Mouse (Mus musculus) heart, embryonic 12.5 days (tissue): ENCODE measurements at regions not wholly inside any gene's neighbourhood (a gene's known extent, or its start where the extent isn't known, plus 50 kb on each side); places are given as distances from the start of the nearest gene placed in this dataset.

ENCODE experiments used
- ATAC-seq: fragments of 200-750 bp; cut with Nextera tagmentation; 2 replicates; pipeline ENCODE4 v1.8.0; 2017; ENCODE audit warnings: moderate TSS enrichment, moderate library complexity; ENCODE audit not compliant: insufficient number of reproducible peaks, low FRiP score
- H3K27ac ChIP-seq: fragments of 300-500 bp; sonication (generic); 2 replicates; pipeline ENCODE4 v1.5.1; 2016; ENCODE audit warnings: mild to moderate bottlenecking, moderate library complexity; ENCODE audit not compliant: poor library complexity, severe bottlenecking
- H3K27me3 ChIP-seq: fragments of 300-500 bp; sonication (generic); replicated peaks from 2 replicates; pipeline ENCODE4 v1.6.1; 2016; ENCODE audit warnings: mild to moderate bottlenecking, moderate library complexity
- H3K36me3 ChIP-seq: fragments of 300-500 bp; sonication (generic); 2 replicates; pipeline ENCODE4 v1.6.1; 2016; ENCODE audit warnings: mild to moderate bottlenecking, moderate library complexity
- H3K4me1 ChIP-seq: fragments of 300-500 bp; sonication (generic); replicated peaks from 2 replicates; pipeline ENCODE4 v1.6.1; 2016; ENCODE audit warnings: mild to moderate bottlenecking
- H3K4me2 ChIP-seq: fragments of 300-500 bp; sonication (generic); 2 replicates; pipeline ENCODE4 v1.6.1; 2016; ENCODE audit warnings: mild to moderate bottlenecking, moderate library complexity
- H3K4me3 ChIP-seq: fragments of 300-500 bp; sonication (generic); 2 replicates; pipeline ENCODE4 v1.5.1; 2016; ENCODE audit warnings: mild to moderate bottlenecking
- H3K9ac ChIP-seq: fragments of 300-500 bp; sonication (generic); 2 replicates; pipeline ENCODE4 v1.6.1; 2016; ENCODE audit warnings: mild to moderate bottlenecking, moderate library complexity
- H3K9me3 ChIP-seq: fragments of 300-500 bp; sonication (generic); replicated peaks from 2 replicates; pipeline ENCODE4 v1.6.1; 2016; ENCODE audit warnings: mild to moderate bottlenecking, moderate library complexity
- WGBS: fragments of 180-500 bp; shearing (Covaris S2); methylation state at CpG from one replicate; pipeline ENCODE4 v1.1.7; 2016; 5-methylcytosine and 5-hydroxymethylcytosine counted together

DNA sequence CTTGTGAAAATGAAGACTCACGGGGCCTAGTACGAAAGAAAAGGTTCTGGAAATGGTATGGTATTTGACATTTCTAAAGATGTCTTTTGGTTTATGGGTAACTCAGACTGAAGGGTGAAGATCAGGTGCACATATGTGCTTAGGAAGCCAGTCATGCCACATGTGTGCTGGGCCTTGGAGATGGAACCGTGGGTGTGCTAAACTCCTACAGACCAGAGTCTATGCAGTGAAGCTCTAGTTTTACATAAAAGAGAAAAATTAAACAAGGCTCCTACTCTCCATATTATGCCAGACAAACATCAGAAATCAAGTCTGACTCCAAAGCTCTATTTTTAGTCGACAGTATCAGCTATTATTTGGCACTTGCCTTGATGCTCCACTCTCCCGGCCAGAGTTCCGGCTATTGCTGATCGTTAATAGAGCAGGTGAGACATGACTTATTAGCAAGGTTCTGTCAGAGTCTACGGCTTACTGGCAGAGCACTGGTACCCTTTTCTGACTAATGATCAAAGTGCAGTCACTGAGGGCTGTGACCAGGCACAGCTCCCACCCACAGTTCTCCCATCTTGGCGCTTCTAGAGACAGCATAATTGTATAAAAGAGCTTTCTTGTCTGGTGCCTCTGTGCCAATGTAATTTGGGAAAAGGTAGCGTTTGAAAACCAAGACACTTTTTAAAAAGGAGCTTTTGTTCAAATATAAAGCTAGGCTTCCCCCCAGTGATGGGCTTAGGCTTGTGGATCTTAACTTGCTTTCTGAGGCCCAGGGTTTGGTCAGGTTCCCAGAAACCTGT, 119.2 kb upstream of the Ccdc122 start:
- Histone ChIP-seq H3K9ac (no peak overlapping the region), H3K27me3 (no peaks in the 10 kb centered on the region), H3K4me2 (no peak overlapping the region), H3K36me3 (no peaks in the 10 kb centered on the region), H3K9me3 (no peaks in the 10 kb centered on the region), H3K27ac (no peak overlapping the region), H3K4me1 (peaks cover 19% of the 10 kb centered on the region), H3K4me3 (no peak overlapping the region)
- 69% methylated on average over 10 of the region's 10 CpGs for WGBS
- ATAC-seq: no peak

DNA sequence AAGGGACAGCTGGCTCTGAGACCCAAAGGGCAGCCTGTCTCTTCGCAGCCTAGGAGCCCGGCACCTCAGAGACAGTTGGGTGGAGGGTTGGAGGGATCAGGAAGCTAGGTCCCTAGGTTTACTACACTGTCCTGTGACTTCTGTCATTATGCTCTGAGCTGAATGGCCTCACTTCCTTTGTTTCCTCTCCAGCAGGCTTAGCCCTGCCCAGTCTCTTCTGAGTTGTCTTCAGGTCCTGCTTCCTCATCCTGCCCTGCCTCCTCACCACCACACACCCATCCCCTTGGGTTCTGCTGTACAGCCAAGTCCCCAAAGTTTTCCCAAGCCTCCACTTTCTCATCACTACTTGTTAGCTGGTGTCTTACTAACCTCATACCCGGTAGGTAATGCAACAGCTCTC, 122.7 kb upstream of the Ccdc122 start:
- no peak overlapping the region for H3K4me2 ChIP-seq
- H3K4me3 ChIP-seq: no peak overlapping the region
- WGBS: 81% methylated on average over 3 of the region's 3 CpGs
- no peak overlapping the region for H3K27ac ChIP-seq
- H3K9ac ChIP-seq: no peak overlapping the region
- no peak for ATAC-seq
- peaks cover 22% of the 10 kb centered on the region for H3K4me1 ChIP-seq
- H3K27me3 ChIP-seq: no peaks in the 10 kb centered on the region
- no peaks in the 10 kb centered on the region for H3K9me3 ChIP-seq
- no peaks in the 10 kb centered on the region for H3K36me3 ChIP-seq

- no peak overlapping the region for H3K4me3 ChIP-seq
- 28% methylated on average over 8 of the region's 8 CpGs for WGBS
Measured at GRCm38 (mm10) chr14:76912301-76913001, 124.1 kb upstream of the Ccdc122 start.

DNA sequence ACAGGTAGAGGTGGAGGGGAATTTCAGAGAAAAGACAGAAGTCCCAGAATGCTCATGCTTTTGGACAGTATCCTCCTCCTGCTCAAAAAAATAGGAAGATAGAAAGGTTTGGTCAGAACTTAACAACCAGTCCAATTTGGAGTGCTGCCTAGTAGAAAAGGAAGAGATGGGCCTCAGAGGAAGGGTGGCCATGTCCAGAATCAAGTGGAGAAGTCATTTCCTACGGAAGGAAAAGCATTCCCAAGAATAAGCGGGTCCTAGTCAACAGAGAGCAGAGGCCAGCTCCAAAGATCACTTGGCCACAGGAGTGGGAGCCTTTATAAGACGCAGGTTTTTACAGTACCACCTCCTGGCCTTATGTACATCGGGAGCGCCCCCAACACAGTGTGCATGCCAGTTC, 125.3 kb upstream of the Ccdc122 start:
- Histone ChIP-seq H3K4me3 (no peak overlapping the region), H3K27me3 (no peaks in the 10 kb centered on the region), H3K9ac (no peak overlapping the region), H3K36me3 (no peaks in the 10 kb centered on the region), H3K4me1 (peaks cover 18% of the 10 kb centered on the region), H3K27ac (no peak overlapping the region; the same call in 1 of the 2 replicates), H3K9me3 (no peaks in the 10 kb centered on the region), H3K4me2 (no peak overlapping the region)
- ATAC-seq: no peak
- 75% methylated on average over 5 of the region's 5 CpGs for WGBS

More at GRCm38 (mm10) chr14:76912301-76913001, 124.1 kb upstream of the Ccdc122 start:
- H3K36me3 ChIP-seq: no peaks in the 10 kb centered on the region
- H3K9ac ChIP-seq: no peak overlapping the region
- peaks cover 20% of the 10 kb centered on the region for H3K4me1 ChIP-seq
- H3K27ac ChIP-seq: peak overlapping the region; percentile 58
- no peaks in the 10 kb centered on the region for H3K9me3 ChIP-seq
- H3K4me2 ChIP-seq: no peak overlapping the region
- no peaks in the 10 kb centered on the region for H3K27me3 ChIP-seq
- ATAC-seq: peak; percentile 82

DNA sequence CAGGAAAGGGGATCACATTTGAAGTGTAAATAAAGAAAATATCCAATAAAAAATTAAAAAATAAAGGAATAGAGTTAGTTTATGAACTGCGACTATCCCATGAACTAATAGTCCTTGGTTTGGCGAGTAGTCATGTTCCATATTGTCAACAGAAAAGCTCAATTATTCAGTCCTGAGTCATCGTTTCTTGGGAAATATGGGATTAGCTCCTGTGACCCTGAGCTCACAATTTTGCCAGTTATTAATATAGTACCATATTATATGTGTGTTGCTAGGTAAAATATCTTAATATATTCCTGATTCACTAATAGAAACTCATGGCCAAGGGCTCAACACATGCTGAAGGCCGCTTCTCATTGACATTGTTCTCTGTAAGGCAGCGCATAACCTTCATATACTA, 126.4 kb upstream of the Ccdc122 start:
- H3K9me3 ChIP-seq: no peaks in the 10 kb centered on the region
- H3K36me3 ChIP-seq: no peaks in the 10 kb centered on the region
- no peak overlapping the region for H3K4me3 ChIP-seq
- H3K4me1 ChIP-seq: peaks cover 18% of the 10 kb centered on the region
- 86% methylated on average over 5 of the region's 5 CpGs for WGBS
- H3K4me2 ChIP-seq: no peak overlapping the region
- H3K9ac ChIP-seq: no peak overlapping the region
- no peak overlapping the region for H3K27ac ChIP-seq
- ATAC-seq: no peak
- no peaks in the 10 kb centered on the region for H3K27me3 ChIP-seq

GRCm38 (mm10) chr14:76907941-76908340, 128.6 kb upstream of the Ccdc122 start:
- Histone ChIP-seq H3K4me3 (no peak overlapping the region), H3K36me3 (no peaks in the 10 kb centered on the region), H3K4me1 (peaks cover 14% of the 10 kb centered on the region), H3K9ac (no peak overlapping the region), H3K9me3 (no peaks in the 10 kb centered on the region), H3K27ac (no peak overlapping the region), H3K4me2 (no peak overlapping the region), H3K27me3 (no peaks in the 10 kb centered on the region)
- 51% methylated on average over 5 of the region's 5 CpGs for WGBS
- no peak for ATAC-seq

DNA sequence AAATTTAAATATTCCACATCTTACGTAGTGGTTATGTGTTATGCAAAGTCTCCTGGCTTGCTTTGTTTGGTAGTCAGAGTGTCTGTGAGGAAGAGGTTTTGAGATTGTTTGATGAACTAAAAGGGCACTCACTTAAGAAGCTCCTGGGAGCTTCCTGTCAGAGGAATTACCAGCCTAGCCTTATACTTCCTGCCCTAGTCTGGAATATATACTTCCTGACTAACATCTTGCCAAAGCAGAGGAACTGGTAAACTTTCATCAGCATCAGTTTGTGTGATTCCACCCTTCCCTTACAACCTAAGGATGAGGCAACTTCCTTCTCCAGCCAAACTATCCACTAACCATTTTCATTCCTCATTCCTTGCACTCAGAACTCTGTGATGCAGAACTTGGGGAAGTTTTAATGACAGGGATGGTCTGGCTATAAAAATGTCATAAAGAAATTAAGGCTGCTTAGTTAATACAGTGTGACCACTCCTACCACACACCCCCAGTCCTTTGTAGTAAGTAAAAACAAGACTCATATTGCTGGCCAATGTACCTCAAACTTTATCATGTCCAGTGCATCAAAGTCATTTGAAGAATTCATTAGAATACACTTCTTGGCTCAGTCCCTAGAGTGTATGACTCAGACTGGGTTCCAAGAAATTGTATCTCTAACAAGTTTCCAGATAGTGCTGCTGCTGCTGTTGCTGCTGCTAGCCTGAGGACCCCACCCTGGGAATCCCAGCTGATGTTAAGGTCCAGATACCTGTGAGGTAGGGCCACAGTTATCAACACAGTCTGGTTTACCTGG, 133.4 kb upstream of the Ccdc122 start:
- H3K4me2 ChIP-seq: no peak overlapping the region
- H3K9ac ChIP-seq: no peak overlapping the region
- no peaks in the 10 kb centered on the region for H3K27me3 ChIP-seq
- ATAC-seq: no peak
- no peak overlapping the region for H3K27ac ChIP-seq
- peaks cover 5% of the 10 kb centered on the region; the same call in 1 of the 2 replicates for H3K4me1 ChIP-seq
- H3K36me3 ChIP-seq: no peaks in the 10 kb centered on the region
- H3K9me3 ChIP-seq: no peaks in the 10 kb centered on the region
- no peak overlapping the region for H3K4me3 ChIP-seq
- WGBS: 82% methylated on average over 1 of the region's 1 CpGs

GRCm38 (mm10) chr14:76901490-76901889, 135.1 kb upstream of the Ccdc122 start:
- 87% methylated on average over 3 of the region's 3 CpGs for WGBS
- Histone ChIP-seq H3K9me3 (no peaks in the 10 kb centered on the region), H3K9ac (no peak overlapping the region), H3K27ac (no peak overlapping the region), H3K27me3 (no peaks in the 10 kb centered on the region), H3K4me3 (no peak overlapping the region), H3K36me3 (no peaks in the 10 kb centered on the region), H3K4me2 (no peak overlapping the region), H3K4me1 (peaks cover 5% of the 10 kb centered on the region; the same call in 1 of the 2 replicates)
- no peak for ATAC-seq

DNA sequence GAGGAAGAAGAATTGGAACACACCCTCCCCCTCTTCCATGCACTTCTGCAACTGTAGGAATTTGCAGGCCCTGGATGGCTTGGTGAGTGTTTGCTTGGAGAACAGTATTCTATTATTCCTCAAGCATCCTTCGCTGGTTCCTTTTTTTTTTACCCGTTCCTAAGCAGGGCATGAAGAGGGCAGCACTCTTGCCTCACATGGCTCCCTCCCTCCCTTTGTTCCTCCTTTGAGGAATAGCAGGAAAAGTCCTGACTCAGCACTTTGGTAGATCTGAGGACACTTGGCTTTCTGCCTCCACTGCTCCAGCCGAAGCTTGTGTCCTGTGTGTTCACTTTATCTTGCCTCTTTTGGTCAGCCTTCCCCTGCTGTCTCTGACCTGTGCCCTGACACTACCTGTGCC, 137.2 kb upstream of the Ccdc122 start:
- H3K36me3 ChIP-seq: no peaks in the 10 kb centered on the region
- no peak for ATAC-seq
- H3K4me2 ChIP-seq: no peak overlapping the region
- no peak overlapping the region for H3K9ac ChIP-seq
- peaks cover 5% of the 10 kb centered on the region; the same call in 1 of the 2 replicates for H3K4me1 ChIP-seq
- 25% methylated on average over 3 of the region's 3 CpGs for WGBS
- no peaks in the 10 kb centered on the region for H3K27me3 ChIP-seq
- no peaks in the 10 kb centered on the region for H3K9me3 ChIP-seq
- no peak overlapping the region for H3K4me3 ChIP-seq
- no peak overlapping the region for H3K27ac ChIP-seq

- no peak for ATAC-seq
- H3K36me3 ChIP-seq: no peaks in the 10 kb centered on the region
- H3K4me2 ChIP-seq: no peak overlapping the region
- 60% methylated on average over 3 of the region's 3 CpGs for WGBS
- H3K9me3 ChIP-seq: no peaks in the 10 kb centered on the region
- H3K4me1 ChIP-seq: peaks cover 15% of the 10 kb centered on the region
- H3K27ac ChIP-seq: no peak overlapping the region
- H3K4me3 ChIP-seq: no peak overlapping the region
- H3K27me3 ChIP-seq: no peaks in the 10 kb centered on the region
- H3K9ac ChIP-seq: no peak overlapping the region
Measured at GRCm38 (mm10) chr14:76887708-76888107, 148.9 kb upstream of the Ccdc122 start.

DNA sequence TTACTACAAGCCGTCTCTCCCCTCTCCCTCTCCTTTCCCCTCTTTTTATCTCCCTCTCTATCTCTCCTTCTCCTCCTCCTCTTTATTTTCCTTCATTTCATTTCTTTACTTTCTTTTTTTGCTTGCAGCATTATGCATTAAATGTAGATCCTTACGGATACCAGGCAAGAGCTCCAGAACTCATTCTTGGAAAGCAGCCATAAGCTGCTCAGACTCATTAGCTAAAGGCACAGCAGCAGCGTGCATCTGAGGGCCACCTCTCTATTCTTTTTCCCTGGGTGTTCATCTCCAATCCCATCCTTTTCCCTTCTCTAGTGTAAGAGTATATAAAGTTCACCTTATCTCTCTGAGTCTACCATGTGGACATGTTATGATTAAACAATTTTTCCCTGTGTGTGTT, 149.4 kb upstream of the Ccdc122 start:
- 51% methylated on average over 3 of the region's 3 CpGs for WGBS
- no peak overlapping the region for H3K4me2 ChIP-seq
- no peak overlapping the region for H3K9ac ChIP-seq
- H3K27me3 ChIP-seq: no peaks in the 10 kb centered on the region
- H3K4me1 ChIP-seq: peaks cover 20% of the 10 kb centered on the region
- no peak for ATAC-seq
- H3K4me3 ChIP-seq: no peak overlapping the region
- H3K9me3 ChIP-seq: no peaks in the 10 kb centered on the region
- no peaks in the 10 kb centered on the region for H3K36me3 ChIP-seq
- no peak overlapping the region for H3K27ac ChIP-seq
